Mouse (Mus musculus): ENCODE data around the gene Gsk3a. TPM values are rescaled to one million over a fixed set of nuclear protein-coding genes. Genes with fewer than 3 reads are reported as not detected.
A peak's percentile ranks its signal among the peaks of the same experiment; 100 is the strongest.

Gsk3a gene
- polyA plus RNA-seq, 1 experiment from 2014 or later = 12.1 TPM

GRCm38 (mm10) chr7:25196107-25196506, 41.5 kb downstream of the Gsk3a start:
- 80% methylated on average over 9 of the region's 9 CpGs for WGBS
- ATAC-seq (ENCODE audit: insufficient number of reproducible peaks, low FRiP score) = no peak
- Histone ChIP-seq H3K27ac (ENCODE audit: poor library complexity, severe bottlenecking) (no peak overlapping the region), H3K4me1 (replicated peaks) (peaks cover 8% of the 10 kb centered on the region), H3K9ac (no peak overlapping the region), H3K36me3 (no peaks in the 10 kb centered on the region), H3K4me2 (no peak overlapping the region), H3K27me3 (replicated peaks) (peaks cover 13% of the 10 kb centered on the region; the same call in 1 of the 2 replicates), H3K9me3 (replicated peaks) (peaks cover 4% of the 10 kb centered on the region; the same call in 1 of the 2 replicates), H3K4me3 (no peak overlapping the region)

- Histone ChIP-seq H3K4me3 (no peak overlapping the region), H3K36me3 (no peaks in the 10 kb centered on the region), H3K27me3 (replicated peaks) (peaks cover 13% of the 10 kb centered on the region; the same call in 1 of the 2 replicates), H3K4me1 (replicated peaks) (peaks cover 8% of the 10 kb centered on the region), H3K27ac (ENCODE audit: poor library complexity, severe bottlenecking) (no peak overlapping the region), H3K9ac (no peak overlapping the region), H3K4me2 (no peak overlapping the region), H3K9me3 (replicated peaks) (peaks cover 4% of the 10 kb centered on the region; the same call in 1 of the 2 replicates)
- 0 out of 2 replicates have a peak, but pooled peaks have one; percentile 61 for ATAC-seq (ENCODE audit: insufficient number of reproducible peaks, low FRiP score)
- 66% methylated on average over 3 of the region's 3 CpGs for WGBS
Observed at GRCm38 (mm10) chr7:25195148-25195547, 42.5 kb downstream of the Gsk3a start.

- no peak overlapping the region for H3K4me3 ChIP-seq
- H3K27me3 ChIP-seq (replicated peaks) = peaks cover 19% of the 10 kb centered on the region
- H3K4me2 ChIP-seq = no peak overlapping the region
- no peaks in the 10 kb centered on the region for H3K4me1 ChIP-seq (replicated peaks)
- no peak overlapping the region for H3K27ac ChIP-seq (ENCODE audit: poor library complexity, severe bottlenecking)
- no peak overlapping the region for H3K9ac ChIP-seq
- ATAC-seq (ENCODE audit: insufficient number of reproducible peaks, low FRiP score) = no peak
- H3K36me3 ChIP-seq = no peaks in the 10 kb centered on the region
- 71% methylated on average over 8 of the region's 8 CpGs for WGBS
- H3K9me3 ChIP-seq (replicated peaks) = no peaks in the 10 kb centered on the region
Observed at GRCm38 (mm10) chr7:25192110-25192509, 45.5 kb downstream of the Gsk3a start.

- no peak for ATAC-seq (ENCODE audit: insufficient number of reproducible peaks, low FRiP score)
- H3K4me3 ChIP-seq = no peak overlapping the region
- WGBS = 82% methylated on average over 11 of the region's 11 CpGs
- H3K4me2 ChIP-seq = no peak overlapping the region
- peaks cover 14% of the 10 kb centered on the region for H3K27me3 ChIP-seq (replicated peaks)
- no peak overlapping the region for H3K9ac ChIP-seq
- no peaks in the 10 kb centered on the region for H3K4me1 ChIP-seq (replicated peaks)
- no peaks in the 10 kb centered on the region for H3K9me3 ChIP-seq (replicated peaks)
- no peaks in the 10 kb centered on the region for H3K36me3 ChIP-seq
- H3K27ac ChIP-seq (ENCODE audit: poor library complexity, severe bottlenecking) = no peak overlapping the region
Observed at GRCm38 (mm10) chr7:25190806-25191205, 46.8 kb downstream of the Gsk3a start.

GRCm38 (mm10) chr7:25187662-25188650, 49.7 kb downstream of the Gsk3a start:
- H3K36me3 ChIP-seq = no peaks in the 10 kb centered on the region
- H3K27ac ChIP-seq (ENCODE audit: poor library complexity, severe bottlenecking) = no peak overlapping the region
- no peaks in the 10 kb centered on the region for H3K9me3 ChIP-seq (replicated peaks)
- no peak overlapping the region for H3K4me2 ChIP-seq
- no peak overlapping the region for H3K9ac ChIP-seq
- no peaks in the 10 kb centered on the region for H3K4me1 ChIP-seq (replicated peaks)
- H3K27me3 ChIP-seq (replicated peaks) = peaks cover 36% of the 10 kb centered on the region
- no peak overlapping the region for H3K4me3 ChIP-seq
- peak; percentile 80 for ATAC-seq (ENCODE audit: insufficient number of reproducible peaks, low FRiP score)
- 24% methylated on average over 21 of the region's 21 CpGs for WGBS

GRCm38 (mm10) chr7:25184091-25184490, 53.6 kb downstream of the Gsk3a start:
- H3K4me3 ChIP-seq = no peak overlapping the region
- no peaks in the 10 kb centered on the region for H3K36me3 ChIP-seq
- no peaks in the 10 kb centered on the region for H3K9me3 ChIP-seq (replicated peaks)
- 75% methylated on average over 6 of the region's 6 CpGs for WGBS
- no peak overlapping the region for H3K27ac ChIP-seq (ENCODE audit: poor library complexity, severe bottlenecking)
- H3K9ac ChIP-seq = no peak overlapping the region
- peaks cover 15% of the 10 kb centered on the region; the same call in 1 of the 2 replicates for H3K4me1 ChIP-seq (replicated peaks)
- no peak overlapping the region for H3K4me2 ChIP-seq
- peaks cover 72% of the 10 kb centered on the region for H3K27me3 ChIP-seq (replicated peaks)
- no peak for ATAC-seq (ENCODE audit: insufficient number of reproducible peaks, low FRiP score)

- no peak overlapping the region for H3K9ac ChIP-seq
- peaks cover 89% of the 10 kb centered on the region for H3K27me3 ChIP-seq (replicated peaks)
- 7% methylated on average over 21 of the region's 21 CpGs for WGBS
- H3K27ac ChIP-seq (ENCODE audit: poor library complexity, severe bottlenecking) = no peak overlapping the region
- no peak for ATAC-seq (ENCODE audit: insufficient number of reproducible peaks, low FRiP score)
- peak overlapping the region; percentile 16 for H3K4me3 ChIP-seq
- H3K36me3 ChIP-seq = no peaks in the 10 kb centered on the region
- peak overlapping the region; percentile 43 for H3K4me2 ChIP-seq
- H3K9me3 ChIP-seq (replicated peaks) = no peaks in the 10 kb centered on the region
- H3K4me1 ChIP-seq (replicated peaks) = peaks cover 15% of the 10 kb centered on the region; the same call in 1 of the 2 replicates
Observed at GRCm38 (mm10) chr7:25181814-25182213, 55.8 kb downstream of the Gsk3a start.

GRCm38 (mm10) chr7:25181331-25181790, 56.3 kb downstream of the Gsk3a start:
- no peaks in the 10 kb centered on the region for H3K9me3 ChIP-seq (replicated peaks)

GRCm38 (mm10) chr7:25180512-25180911, 57.1 kb downstream of the Gsk3a start:
- no peak overlapping the region for H3K4me3 ChIP-seq
- H3K27me3 ChIP-seq (replicated peaks) = peaks cover 100% of the 10 kb centered on the region
- no peaks in the 10 kb centered on the region for H3K9me3 ChIP-seq (replicated peaks)
- no peak overlapping the region for H3K4me2 ChIP-seq
- peaks cover 15% of the 10 kb centered on the region; the same call in 1 of the 2 replicates for H3K4me1 ChIP-seq (replicated peaks)
- WGBS = 3% methylated on average over 6 of the region's 6 CpGs
- no peaks in the 10 kb centered on the region for H3K36me3 ChIP-seq
- no peak overlapping the region for H3K27ac ChIP-seq (ENCODE audit: poor library complexity, severe bottlenecking)
- ATAC-seq (ENCODE audit: insufficient number of reproducible peaks, low FRiP score) = no peak
- H3K9ac ChIP-seq = no peak overlapping the region

More at GRCm38 (mm10) chr7:25181331-25181790, 56.3 kb downstream of the Gsk3a start:
- H3K4me1 ChIP-seq (replicated peaks) = peaks cover 15% of the 10 kb centered on the region; the same call in 1 of the 2 replicates
- H3K4me3 ChIP-seq = peak overlapping the region; percentile 16
- 0% methylated on average over 8 of the region's 15 CpGs for WGBS
- peak overlapping the region; percentile 43 for H3K4me2 ChIP-seq
- H3K36me3 ChIP-seq = no peaks in the 10 kb centered on the region
- H3K27ac ChIP-seq (ENCODE audit: poor library complexity, severe bottlenecking) = no peak overlapping the region
- no peak for ATAC-seq (ENCODE audit: insufficient number of reproducible peaks, low FRiP score)
- H3K27me3 ChIP-seq (replicated peaks) = peaks cover 94% of the 10 kb centered on the region
- H3K9ac ChIP-seq = no peak overlapping the region

- H3K4me3 ChIP-seq = peak within 1 kb of the TSS; percentile 53
- H3K36me3 ChIP-seq = no peaks in the 10 kb centered on the region
- H3K4me1 ChIP-seq (replicated peaks) = peaks cover 15% of the 10 kb centered on the region; the same call in 1 of the 2 replicates
- peak within 1 kb of the TSS; percentile 82 for H3K4me2 ChIP-seq
- under 1% methylated on average over 24 of the region's 56 CpGs for WGBS
- peaks cover 100% of the 10 kb centered on the region for H3K27me3 ChIP-seq (replicated peaks)
- peak; percentile 73 for ATAC-seq (ENCODE audit: insufficient number of reproducible peaks, low FRiP score)
- no peak within 1 kb of the TSS for H3K27ac ChIP-seq (ENCODE audit: poor library complexity, severe bottlenecking)
- H3K9ac ChIP-seq = 0 out of 2 replicates have a peak within 1 kb of the TSS, but pooled peaks have one; percentile 35
- H3K9me3 ChIP-seq (replicated peaks) = no peaks in the 10 kb centered on the region
Observed at GRCm38 (mm10) chr7:25179606-25180161, 58.0 kb downstream of the Gsk3a start, which contains the start of gene Pou2f2. Pou2f2 (minus strand) TSS chr7:25179726.
